Mouse (Mus musculus) lung, postnatal 0 days (tissue): ENCODE measurements around the gene Prg4.

Source experiments
- CTCF ChIP-seq: IDR thresholded peaks from 2 replicates; pipeline ENCODE4 v1.5.1; 2016; ENCODE audit warnings: antibody characterized with exemption, mild to moderate bottlenecking
- EP300 ChIP-seq: IDR thresholded peaks from 2 replicates; pipeline ENCODE4 v1.6.1; 2016; ENCODE audit warnings: antibody characterized with exemption, mild to moderate bottlenecking, control low read depth

DNA sequence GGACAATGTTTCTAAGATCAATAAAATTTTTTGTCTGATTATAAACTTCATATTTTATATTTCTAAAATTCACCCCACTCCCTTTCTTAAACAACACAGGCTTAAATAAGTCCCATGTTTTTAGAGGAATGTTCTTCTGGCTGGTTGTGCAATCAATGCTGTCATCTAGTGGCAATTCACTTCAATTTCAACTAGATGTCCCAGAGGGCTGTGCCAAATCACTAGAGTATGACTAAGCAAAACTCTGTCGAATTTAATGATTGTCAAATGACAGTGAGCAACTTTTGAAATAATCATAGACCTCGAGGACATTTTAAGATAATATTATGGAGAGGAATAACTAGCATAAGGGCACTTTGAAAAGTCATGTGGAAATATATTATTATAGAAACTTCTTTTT is 31.7 kb upstream of the Prg4 start:
- TF ChIP-seq EP300 = peak; percentile 85
- TF ChIP-seq CTCF = peak; percentile 73
